Mouse (Mus musculus) brain, embryonic 14.5 days (tissue): ENCODE measurements at regions not wholly inside any gene's neighbourhood (a gene's known extent, or its start where the extent isn't known, plus 50 kb on each side); places are given as distances from the start of the nearest gene placed in this dataset.

ENCODE experiments used
- CTCF ChIP-seq: fragments of 200-500 bp; IDR thresholded peaks from 2 replicates; pipeline ENCODE4 v1.5.1; 2012; ENCODE audit warnings: inconsistent platforms, mild to moderate bottlenecking, moderate library complexity, borderline replicate concordance; ENCODE audit not compliant: insufficient read depth, insufficient read length; ENCODE audit errors: extremely low read depth
- POLR2A ChIP-seq: fragments of 200-500 bp; IDR thresholded peaks from 2 replicates; pipeline ENCODE4 v1.6.1; 2012; ENCODE audit warnings: mild to moderate bottlenecking, inconsistent platforms, borderline replicate concordance; ENCODE audit not compliant: poor library complexity, insufficient read depth, insufficient read length, severe bottlenecking; ENCODE audit errors: extremely low read depth

- no peak for TF ChIP-seq POLR2A
- no peak for TF ChIP-seq CTCF
Observed at GRCm38 (mm10) chr10:118608376-118609145, 167.7 kb downstream of the Ifng start.
